Mouse (Mus musculus) layer of hippocampus, adult 2 months (tissue): ENCODE measurements around the gene Ralbp1. TPM values are rescaled to one million over a fixed set of nuclear protein-coding genes. Genes with fewer than 3 reads are reported as not detected.

ENCODE experiments used
- DNase-seq, 2 experiments: peaks; one replicate each; pipeline ENCODE4 v3.0.0; 2022; ENCODE audit warnings: low spot score in 2 of 2
- H3K27ac ChIP-seq: fragments of 200-600 bp; 2 replicates; pipeline ENCODE4 v1.8.1; 2022
- H3K4me3 ChIP-seq: fragments of 200-600 bp; 2 replicates; pipeline ENCODE4 v1.8.1; 2022; ENCODE audit warnings: mild to moderate bottlenecking
- CTCF ChIP-seq: fragments of 200-600 bp; conservative IDR thresholded peaks from 2 replicates; pipeline ENCODE4 v1.8.1; 2022; ENCODE audit warnings: antibody characterized with exemption, mild to moderate bottlenecking, moderate library complexity
- total RNA-seq, 2 experiments: library from RNA; stranded (reverse); gene quantifications; 2 replicates each; pipeline ENCODE4 v1.2.3; 2021

The Ralbp1 gene
- total RNA-seq, 2 experiments from 2014 or later = 54.2 to 56.8 TPM

DNA sequence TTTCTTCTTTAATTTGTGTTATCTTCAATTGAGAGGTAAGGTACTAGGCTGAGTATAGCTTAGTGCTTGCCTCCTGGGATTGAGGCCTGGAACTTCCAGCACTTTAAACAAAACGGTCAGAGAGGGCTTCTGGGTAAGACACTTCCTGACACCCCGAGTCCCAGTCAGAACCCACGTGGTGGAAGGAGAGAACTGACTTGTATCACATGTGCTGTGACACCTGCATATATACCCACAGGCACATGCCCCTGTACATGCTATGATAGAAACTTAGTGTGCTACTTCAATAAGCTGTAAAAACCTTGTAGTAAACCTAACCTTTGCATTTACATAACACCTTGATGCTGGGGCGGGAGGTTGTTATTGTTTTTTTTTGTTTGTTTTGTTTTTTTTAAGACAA is 87.2 kb downstream of the Ralbp1 start:
- H3K27ac ChIP-seq = no peak overlapping the region
- TF ChIP-seq CTCF = no peak

More for the DNA sequence above, 87.2 kb downstream of the Ralbp1 start:
- no peak for DNase-seq
- H3K4me3 ChIP-seq = no peak overlapping the region

Other genes starting within 250 kb of the Ralbp1 start
- not detected for gene Txndc2, start 243.6 kb downstream of the Ralbp1 start, total RNA-seq
- gene Rab31, start 113.0 kb downstream of the Ralbp1 start, total RNA-seq = 10 to 100 TPM; 46.9 TPM
- 10 to 100 TPM; 32.3 to 35.1 TPM for gene Ppp4r1, start 103.2 kb downstream of the Ralbp1 start, total RNA-seq
- gene Twsg1, start 65.4 kb upstream of the Ralbp1 start, total RNA-seq = 10 to 100 TPM; 25.0 to 29.9 TPM
- 100 to 1,000 TPM; 229 to 237 TPM for gene Ankrd12, start 191.3 kb upstream of the Ralbp1 start, total RNA-seq
- gene Ndufv2, start 215.8 kb upstream of the Ralbp1 start, total RNA-seq = 100 to 1,000 TPM; 233 to 261 TPM
- gene Washc1, start 225.7 kb upstream of the Ralbp1 start, total RNA-seq = 10 to 100 TPM; 44.2 to 48.1 TPM
- 1 to 10 TPM; 1.1 to 1.5 TPM for gene Ddx11, start 237.7 kb upstream of the Ralbp1 start, total RNA-seq